Mouse (Mus musculus): ENCODE data around the gene Pdpn.
"Not testable (repeated sequence)": the region's sequence is repeated elsewhere in the genome, so short reads cannot be mapped to it uniquely, and the experiment has no call there.

The Pdpn gene

DNA sequence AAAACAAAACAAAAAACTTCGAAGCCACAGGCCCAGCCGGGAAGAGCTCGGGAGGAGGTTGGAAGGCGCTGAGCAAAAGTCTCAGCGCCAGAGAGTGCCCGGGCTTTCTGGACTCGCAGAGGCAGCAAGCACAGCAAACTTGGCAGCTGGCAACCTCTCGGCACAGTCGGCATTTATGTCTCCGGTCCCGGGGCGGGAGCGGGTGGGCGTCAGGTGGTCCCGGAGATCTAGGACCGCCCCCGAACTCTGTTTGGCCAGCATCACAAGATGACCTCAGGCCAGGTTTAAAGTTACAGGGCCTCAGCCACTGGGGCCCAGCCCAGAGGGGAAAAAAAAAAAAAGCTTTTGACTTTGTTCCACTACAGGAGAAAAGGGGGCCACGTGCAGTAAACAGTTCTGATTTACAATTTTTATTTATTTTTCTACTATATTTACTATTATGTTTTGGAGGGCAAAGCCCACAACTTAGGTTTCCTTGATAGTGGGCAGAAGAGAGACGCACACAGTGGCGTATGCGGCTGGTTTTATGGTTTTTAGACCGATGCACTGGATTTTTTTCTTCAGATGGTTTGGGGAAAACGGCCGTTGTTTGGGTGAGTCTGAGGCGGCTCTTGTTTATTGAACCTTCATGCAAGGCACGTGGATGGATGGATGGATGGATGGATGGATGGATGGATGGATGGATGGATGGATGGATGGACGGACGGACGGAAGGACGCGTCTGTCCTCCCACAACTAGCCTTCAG, at the start of gene Pdpn:
TSS of gene Pdpn (minus strand) at position 240 of the 746 bp plus-strand sequence.
- DNase-seq (ENCODE audit: low spot score in 2 of 2), result peak; percentile 77 to 79

DNA sequence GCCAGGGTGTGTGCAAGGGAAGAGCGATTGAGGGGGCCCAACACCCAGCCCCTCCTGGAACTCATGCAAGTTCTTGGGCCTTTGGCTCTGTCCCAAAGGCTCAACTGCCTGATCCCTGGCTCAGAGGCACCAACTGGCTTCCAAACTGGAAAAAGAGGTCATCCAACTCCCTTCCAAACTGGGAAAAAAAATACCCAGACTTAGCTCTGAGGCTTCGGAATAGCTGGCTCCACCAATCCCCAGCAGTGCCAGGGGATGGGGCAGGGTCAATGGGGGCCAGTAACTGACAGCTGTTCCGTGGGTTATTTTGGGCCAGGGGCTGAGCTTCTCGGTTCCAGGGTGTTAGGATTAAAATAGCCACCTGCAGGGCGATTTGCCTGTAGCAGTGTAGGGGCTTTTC, 49.3 kb upstream of the Pdpn start:
- no peak for DNase-seq (ENCODE audit: low spot score in 2 of 2)

DNA sequence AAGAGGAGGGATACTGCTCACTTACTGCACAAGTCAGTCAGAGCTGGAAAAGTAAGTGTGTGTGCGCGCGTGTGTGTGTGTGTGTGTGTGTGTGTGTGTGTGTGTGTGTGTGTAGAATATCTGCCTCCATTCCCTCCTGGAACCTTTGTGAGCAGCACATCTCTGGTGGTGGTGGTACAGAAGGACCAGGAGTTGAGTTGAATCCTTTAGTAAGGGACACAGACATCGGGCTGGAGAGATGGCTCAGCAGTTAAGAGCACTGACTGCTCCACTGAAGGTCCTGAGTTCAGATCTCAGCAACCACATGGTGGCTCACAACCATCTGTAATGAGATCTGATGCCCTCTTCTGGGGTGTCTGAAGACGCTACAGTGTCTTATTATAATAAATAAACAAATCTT, 46.1 kb upstream of the Pdpn start:
- not testable (repeated sequence) for DNase-seq (ENCODE audit: low spot score in 2 of 2)

DNA sequence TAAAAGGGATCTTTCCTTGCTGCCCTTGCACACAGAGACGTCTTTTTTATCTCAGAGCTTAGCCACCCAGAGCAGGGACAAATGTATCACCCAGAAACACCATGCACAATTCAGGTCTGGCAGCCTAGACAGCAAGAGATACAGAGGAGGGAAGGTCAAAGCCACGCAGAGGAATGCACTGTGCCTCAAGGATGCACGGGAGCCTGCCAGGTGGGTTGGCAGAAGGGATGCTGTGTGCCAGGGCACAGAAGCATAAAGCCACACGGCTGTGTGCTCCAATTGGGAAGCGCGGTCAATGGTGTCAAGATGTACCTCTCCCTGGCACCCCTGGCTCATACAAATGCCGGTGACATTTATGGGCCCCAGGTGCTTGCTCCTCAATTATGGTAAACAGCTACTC, 42.1 kb upstream of the Pdpn start:
- DNase-seq (ENCODE audit: low spot score in 2 of 2), result no peak

DNA sequence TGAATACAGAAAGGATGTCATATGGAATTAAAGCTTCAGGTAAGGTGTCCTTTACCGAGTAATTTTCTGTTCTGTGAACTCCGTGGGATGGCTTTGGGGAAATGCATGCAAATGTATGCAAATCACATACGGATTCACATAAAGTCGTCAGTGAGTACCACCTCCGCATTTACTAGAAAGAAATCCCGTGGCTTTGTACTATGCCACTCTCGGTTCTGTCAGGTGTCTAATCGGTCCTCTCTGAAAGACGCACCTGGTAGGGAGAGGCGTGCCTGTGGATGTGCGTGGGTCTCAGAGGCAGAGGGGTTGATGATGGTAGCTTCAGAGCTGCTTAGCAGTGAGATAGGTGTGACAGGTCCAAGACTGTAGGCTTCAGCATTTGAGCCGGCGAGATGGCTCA, 40.4 kb upstream of the Pdpn start:
- no peak for DNase-seq (ENCODE audit: low spot score in 2 of 2)

DNA sequence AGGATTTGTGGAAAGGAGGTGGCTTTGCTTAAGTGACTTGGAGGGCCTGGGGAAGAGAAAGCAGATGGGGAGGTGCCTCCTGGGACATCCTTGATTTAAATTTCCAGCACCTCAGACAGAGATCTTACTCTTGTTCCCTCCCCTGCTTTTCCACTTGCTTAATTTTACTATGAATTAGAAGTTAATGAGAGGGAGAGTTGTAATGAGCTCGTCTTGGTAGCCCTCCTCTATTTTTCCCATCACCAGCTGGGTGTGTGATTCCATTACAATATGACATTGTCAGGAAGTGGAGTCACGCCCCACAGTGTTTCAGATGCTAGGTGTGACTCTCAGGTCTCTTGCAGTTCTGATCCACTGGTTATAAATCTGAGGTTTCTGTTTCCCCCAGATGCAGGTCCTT, 36.7 kb upstream of the Pdpn start:
- DNase-seq (ENCODE audit: low spot score in 2 of 2), result no peak

DNA sequence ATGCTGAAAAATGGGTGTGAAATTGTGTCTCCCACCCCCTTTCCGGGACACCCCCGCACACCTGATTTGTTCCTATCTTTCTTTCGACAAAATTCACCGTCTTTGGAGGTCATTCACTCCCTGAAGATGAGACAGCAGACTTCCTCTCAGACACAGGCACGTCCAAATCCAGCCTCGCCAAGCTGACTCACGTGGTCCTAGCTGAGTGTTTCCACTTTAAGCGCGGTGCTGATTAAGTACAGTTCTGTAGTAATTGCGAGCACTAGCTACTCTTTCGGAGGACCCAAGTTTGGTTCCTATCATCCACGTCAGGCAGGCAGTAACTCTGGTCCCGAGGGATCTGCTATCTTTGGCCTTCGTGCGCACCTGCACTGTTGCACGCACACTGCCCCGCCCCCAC, 35.6 kb upstream of the Pdpn start:
- DNase-seq (ENCODE audit: low spot score in 2 of 2), result no peak

DNA sequence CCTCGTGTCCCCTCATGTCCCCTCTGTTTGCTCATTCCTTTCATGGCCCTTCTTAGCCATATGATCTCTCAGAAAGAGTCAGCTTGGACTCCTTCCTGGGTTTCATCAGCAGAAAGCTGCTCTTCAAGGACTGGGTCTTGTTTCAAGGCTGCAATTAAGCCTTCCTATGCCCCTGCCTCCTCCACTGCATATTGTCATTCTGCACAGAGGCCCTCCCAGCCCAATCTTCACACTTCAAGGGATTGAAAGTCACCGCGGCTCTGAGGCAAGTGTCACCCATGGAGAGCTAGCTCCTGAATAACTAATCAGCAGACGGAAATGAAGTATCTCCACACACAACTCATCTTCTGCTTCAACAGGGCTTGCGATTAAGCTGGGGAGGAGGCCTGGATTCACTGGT, 34.8 kb upstream of the Pdpn start:
- no peak for DNase-seq (ENCODE audit: low spot score in 2 of 2)

DNA sequence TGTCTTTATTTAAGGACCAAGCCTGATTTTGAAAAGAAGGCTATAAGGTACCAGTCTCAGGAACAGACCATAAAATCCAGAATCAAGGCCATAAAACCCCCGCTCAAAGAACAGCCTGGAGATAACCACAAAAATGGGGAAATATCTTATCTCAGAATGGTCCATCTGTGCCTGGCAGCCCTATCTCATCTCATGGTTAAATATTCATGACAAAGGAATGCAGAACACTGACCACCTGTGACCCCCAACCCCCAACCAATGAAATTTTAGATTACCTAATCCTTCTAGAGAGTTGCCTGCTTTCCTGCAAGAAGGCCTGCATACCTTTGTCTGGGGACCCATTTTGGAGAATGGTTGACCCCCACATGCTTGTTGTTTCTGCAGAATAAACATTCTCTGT, 32.4 kb upstream of the Pdpn start:
- DNase-seq (ENCODE audit: low spot score in 2 of 2), result no peak

DNA sequence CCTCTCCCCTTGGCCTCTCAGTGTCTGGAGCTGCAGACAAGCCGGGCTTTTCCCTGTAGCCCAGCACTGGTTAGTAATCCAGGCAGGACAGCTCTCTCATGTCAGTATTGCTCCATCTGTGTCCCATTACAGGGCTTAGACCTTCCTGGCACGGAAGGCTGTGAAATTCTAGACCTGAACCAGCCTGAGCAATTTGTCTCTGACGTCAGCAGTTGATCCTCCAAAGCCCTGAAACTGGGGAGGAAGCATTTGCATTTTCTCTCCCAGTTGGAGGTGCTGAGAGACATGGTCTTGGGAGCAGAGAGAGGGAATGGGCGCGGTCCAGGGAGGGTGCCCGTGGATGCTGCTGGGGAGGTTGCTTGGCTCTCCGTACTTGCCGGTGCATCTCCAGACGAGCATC, 31.2 kb upstream of the Pdpn start:
- DNase-seq (ENCODE audit: low spot score in 2 of 2), result peak in 1 of 2 experiments; percentile 29

DNA sequence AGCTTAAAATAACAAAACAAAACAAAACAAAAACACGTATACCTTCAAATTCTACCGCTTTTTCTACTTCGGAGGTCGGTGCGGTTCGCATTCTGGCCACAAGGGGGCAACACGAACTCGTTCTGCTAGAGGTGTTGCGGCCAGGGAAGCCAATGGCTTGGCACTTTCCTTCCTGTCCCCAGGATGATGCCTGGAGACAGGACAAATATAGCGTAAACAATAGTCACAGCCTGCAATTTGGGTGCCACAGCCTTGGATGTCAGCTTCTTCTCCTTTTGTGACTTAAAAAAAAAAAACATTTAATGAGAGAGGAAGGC, 26.2 kb upstream of the Pdpn start:
- DNase-seq (ENCODE audit: low spot score in 2 of 2), result peak; percentile 55 to 85

DNA sequence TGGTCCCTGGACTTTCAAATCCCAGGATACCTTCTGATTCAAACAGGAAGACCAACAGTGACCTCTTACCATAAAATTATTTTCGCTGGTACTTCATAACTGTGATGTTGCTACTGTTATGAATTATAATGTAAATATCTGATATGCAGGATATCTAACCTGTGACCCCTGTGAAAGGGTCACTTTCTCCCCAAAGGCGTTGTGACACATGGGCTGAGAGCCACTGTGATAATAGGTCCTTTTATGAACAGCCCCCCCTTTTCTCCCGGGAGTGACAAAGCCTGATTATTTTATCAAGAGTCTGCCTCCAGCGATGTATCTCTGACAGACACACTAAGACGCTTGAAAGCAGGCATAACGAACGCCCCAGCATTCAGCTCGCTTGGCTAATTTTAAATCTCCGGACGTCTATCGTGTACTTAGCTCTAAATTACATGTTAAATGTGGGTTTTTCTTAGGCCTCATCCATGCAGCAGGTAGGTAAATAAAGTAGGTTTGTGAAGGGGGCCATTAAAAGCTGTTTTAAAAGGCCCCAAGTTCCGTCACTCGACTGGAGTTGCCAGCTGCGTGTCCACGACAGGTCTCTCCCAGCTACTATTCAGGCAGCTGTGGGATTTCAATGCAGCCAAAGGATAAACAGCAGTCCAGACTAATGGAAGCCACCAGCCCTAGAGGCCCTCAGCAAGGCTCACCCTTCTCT, 25.7 kb upstream of the Pdpn start:
- no peak for DNase-seq (ENCODE audit: low spot score in 2 of 2)

DNA sequence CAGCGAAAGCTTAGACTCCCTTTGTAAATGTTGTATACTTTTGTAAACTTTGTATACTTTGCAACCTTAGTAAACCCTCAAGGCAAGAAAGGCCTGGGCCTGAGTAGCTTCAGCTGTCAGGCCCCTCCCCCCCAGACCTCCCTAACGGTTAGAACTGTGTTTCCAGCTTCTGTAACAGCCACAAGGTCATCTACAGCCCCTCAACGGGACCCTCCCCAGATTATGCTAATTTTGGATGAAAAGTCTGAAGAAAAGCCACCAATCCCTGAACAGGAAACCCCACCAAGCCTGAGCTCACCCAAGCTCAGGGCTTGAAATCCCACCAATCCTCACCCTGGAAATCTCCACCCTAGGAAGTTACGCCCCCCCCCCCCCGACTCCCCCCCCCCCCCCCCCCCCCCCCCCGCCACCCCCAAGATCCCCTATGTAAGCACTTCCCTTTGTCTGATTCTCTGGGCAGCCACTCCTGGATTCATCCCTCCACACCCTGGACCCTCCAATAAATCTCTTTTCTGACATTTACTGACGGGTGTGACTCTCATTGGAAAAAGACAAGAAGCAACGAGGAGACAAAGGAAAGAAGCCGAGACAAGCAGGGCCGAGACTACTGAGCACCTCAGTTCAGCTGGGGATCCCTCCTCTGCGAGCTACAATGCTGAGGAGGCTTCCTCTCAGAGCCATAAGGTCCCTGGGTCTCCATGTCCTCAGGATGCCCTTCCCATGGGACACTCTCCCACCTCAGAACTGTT, 25.0 kb upstream of the Pdpn start:
- DNase-seq (ENCODE audit: low spot score in 2 of 2), result no peak

DNA sequence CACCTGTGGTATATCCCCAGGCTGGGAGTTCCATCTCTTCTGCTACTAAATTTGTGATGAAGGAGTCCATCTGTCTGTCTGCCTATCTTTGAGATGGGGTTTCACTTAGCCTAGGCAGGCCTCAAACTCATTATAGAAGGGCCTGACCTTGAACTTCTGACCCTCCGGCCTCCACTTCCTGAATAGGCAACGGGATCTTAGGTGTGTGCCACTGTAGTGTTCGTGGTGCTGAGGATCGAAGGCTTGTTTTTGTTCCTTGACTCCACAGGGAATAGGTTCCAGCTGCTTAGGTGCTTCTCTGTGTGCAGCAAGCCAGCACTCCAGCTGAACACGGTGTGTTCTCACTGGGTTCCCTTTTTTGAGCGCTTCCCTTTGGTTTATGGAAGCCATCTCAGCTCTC, 13.9 kb upstream of the Pdpn start:
- DNase-seq (ENCODE audit: low spot score in 2 of 2), result no peak

DNA sequence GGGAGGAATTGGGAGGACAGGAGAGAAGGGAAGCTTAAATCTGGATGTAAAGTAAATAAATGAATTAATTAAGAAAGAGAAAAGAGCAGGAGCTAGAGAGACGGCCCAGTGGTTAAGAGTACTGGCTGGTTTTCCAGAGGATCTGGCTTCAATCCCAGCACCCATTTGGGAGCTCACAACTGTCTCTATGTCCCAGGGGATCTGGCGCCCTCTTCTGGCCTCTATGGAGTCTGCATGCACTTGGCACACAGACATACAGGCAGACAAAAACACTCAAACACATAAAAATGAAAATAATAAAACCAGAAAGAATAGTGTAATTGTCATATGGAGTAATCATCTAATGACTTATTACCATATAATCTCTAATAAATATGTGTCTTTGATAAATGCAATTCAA, 12.0 kb upstream of the Pdpn start:
- no peak for DNase-seq (ENCODE audit: low spot score in 2 of 2)

DNA sequence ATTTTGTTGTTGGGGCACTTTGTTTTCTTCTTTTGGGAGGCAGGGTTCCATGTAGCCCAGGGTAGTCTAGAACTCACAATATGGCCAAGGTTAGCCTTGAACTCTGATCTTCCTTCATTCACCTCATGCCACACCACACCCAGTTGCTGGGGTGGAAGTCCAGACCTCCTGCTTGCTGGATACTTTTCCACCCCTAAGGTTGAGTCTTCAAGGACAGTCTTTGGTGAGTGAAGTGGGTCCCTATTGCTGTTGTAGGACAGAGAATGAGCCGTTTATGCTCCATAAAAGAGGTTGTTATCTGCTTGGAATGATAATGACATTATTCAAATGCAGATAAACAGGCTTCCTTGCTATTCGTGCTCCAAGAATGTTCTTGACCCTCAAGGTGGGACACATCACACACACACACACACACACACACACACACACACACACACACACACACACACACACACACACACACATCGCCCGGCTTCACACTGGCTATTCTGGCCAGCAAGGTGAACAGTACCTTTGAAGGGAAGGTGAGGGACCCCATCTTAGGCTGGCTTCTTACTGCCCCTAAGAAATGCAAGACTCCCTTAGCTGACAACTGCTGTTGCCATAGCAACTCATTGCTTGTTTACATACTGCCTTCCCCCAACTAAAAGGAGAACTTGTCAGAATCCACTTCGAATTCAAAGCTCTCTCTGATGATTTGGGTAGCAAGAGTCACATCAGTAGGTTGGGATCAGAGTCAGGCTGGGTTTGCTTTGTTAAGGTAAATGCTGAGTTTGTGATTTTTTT, 6.8 kb upstream of the Pdpn start:
- DNase-seq (ENCODE audit: low spot score in 2 of 2), result no peak

DNA sequence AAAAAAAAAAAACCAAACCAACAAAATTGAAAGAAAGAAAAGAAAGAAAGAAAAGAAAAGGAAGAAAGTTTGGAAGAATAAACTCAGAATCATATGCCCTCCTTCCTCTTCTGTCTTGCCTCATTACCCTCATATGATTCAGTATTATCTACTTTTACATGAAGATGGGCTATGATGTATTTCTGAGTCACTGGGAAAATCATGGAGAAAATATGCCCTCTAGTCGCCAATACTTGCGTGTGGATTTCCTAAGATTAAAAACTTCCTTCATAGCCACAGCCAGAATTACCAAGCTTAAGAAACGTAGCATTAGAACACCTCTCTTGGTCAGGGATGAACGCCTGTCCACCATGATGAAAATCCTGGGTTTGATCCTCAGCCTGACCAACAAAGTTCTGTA, 5.7 kb upstream of the Pdpn start:
- DNase-seq (ENCODE audit: low spot score in 2 of 2), result no peak

DNA sequence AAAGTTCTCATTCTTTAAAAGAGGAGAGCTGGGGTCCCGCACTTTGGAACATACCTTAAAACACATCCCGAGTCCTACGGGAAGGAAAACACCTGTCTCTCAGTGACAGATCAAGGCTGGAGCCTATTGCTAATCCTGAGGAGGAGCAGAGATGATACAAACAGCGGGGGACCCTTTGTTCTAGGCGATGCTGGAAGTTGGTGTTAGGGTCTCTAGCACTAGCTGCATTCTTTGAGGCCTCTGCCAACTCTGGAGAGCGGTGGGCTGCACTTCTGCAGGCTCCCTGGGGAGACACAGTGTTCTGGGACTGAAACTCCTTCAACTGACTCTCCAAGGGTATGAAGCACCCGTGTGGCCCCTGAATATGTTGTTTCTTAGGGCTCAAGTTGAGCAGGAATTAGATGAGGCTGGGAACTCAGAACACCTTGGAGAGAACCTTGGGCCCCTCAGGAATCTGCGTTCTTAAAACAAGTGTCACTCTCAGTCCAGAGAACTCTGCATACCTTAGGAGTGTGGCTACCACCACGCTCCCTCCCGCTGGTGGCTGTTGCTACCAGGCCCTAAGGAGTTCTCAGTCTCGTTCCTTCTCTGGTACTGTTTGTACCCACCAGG, 3.0 kb upstream of the Pdpn start:
- DNase-seq (ENCODE audit: low spot score in 2 of 2), result no peak

DNA sequence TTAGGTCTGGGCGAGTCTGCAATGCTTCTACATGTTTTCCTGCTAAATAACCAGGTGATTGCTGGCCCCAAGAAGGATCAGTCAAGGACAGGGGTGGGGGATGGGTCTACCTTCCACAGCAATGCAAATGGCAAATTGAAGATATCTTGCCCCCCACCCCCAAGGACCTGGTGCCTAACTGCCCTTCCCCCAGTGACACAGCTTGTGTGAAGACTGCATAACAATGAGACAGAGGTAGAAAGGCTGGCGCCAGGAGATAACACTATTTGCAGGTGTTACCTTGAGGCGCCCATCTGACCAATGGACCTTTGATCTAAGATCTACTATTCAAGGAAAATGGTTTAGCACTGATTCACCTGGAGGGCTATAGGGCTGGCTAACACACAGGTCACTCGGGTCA, 2.5 kb upstream of the Pdpn start:
- no peak for DNase-seq (ENCODE audit: low spot score in 2 of 2)

DNA sequence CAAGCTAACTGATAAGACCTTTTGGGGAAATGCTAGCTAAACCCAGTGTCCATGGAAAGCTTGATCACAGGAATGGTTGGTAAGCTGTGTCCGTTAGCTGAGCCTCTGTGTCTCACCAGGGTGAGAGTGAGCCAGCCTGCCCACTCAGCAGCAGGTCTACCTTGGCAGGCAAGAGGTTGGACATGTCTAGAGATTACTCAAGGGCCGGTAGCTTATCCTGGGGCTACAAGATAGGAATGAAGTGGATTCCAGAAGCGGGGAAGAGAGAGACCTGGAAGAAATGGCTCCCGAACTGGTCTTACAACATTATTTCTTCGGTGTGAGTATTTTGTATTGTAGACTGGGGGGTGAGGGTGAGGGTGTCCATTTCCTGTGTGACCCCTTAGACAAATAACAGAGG, 1.7 kb upstream of the Pdpn start:
- DNase-seq (ENCODE audit: low spot score in 2 of 2), result no peak

DNA sequence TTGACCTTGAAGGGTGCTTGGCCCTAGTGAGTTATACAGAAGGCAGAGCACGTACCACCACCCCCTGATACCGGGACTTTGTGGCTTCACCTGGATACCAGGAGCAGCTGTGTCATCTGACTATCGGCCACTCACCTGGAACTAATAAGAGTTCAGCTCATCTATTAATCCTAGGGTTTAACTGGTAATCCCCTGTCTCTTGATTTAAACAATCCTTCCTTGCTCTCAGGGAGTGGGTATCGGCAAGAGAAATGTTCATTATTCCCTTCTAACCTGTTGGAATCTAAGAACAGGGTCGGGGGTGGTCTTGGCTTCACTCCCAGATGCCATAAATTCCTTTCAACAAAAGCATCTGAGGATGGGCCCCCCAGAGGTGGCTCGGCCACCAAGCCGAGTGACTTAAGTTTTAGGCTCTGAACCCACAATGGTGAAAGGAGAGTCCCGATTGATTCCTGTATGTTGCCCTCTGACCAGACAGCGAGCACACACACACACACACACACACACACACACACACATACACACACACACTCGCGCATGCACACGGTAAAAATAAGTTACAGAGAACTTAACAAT, 837 bp upstream of the Pdpn start:
- no peak for DNase-seq (ENCODE audit: low spot score in 2 of 2)
